1 mouse cellular context compared by ENCODE assay signal in genomic region chr5:73524300-73525000, GRCm38 (mm10).
A peak's percentile ranks its signal among the peaks of the same experiment; 100 is the strongest.
TF ChIP-seq lines count a peak whose summit lies in the region.

No protein-coding gene starts in this region.

TF ChIP-seq in MEL, 35 proteins besides CTCF, POLR2A, EP300 and RAD21 (continued from another document):
- TF ChIP-seq TCF12 (IDR thresholded peaks at IDR 0.05; ENCODE audit: low read depth, low read length) (0 out of 2 replicates have a peak, but pooled peaks have one; percentile 12), MYB (IDR thresholded peaks at IDR 0.05; ENCODE audit: low read depth, low read length) (no peak), SMC3 (IDR thresholded peaks at IDR 0.05; ENCODE audit: low read depth, low read length) (no peak), ZNF384 (IDR thresholded peaks at IDR 0.05; ENCODE audit: low read depth, low read length) (no peak; the same call in 1 of the 2 replicates), MYC (IDR thresholded peaks at IDR 0.05; ENCODE audit: low read depth, low read length) (no peak), GATA1 (IDR thresholded peaks at IDR 0.05; ENCODE audit: low read depth, low read length) (peak; percentile 78)
TF ChIP-seq in MEL: peak in this region for 5.
